Mouse (Mus musculus) heart, embryonic 10.5 days (tissue): ENCODE data around the gene Alpk1. TPM values are rescaled to one million over a fixed set of nuclear protein-coding genes. Genes with fewer than 3 reads are reported as not detected.

ENCODE experiments used
- DNase-seq: peaks from one replicate; pipeline ENCODE4 v3.0.0-alpha.2; 2017; ENCODE audit warnings: low spot score
- H3K27ac ChIP-seq: fragments of 300-500 bp; sonication (generic); 2 replicates; pipeline ENCODE4 v1.5.1; 2016; ENCODE audit warnings: mild to moderate bottlenecking
- H3K27me3 ChIP-seq: fragments of 300-500 bp; sonication (generic); 2 replicates; pipeline ENCODE4 v1.6.1; 2016; ENCODE audit warnings: mild to moderate bottlenecking; ENCODE audit not compliant: poor library complexity, insufficient read depth, severe bottlenecking
- H3K36me3 ChIP-seq: fragments of 300-500 bp; sonication (generic); 2 replicates; pipeline ENCODE4 v1.6.1; 2016; ENCODE audit warnings: mild to moderate bottlenecking, moderate library complexity
- H3K4me1 ChIP-seq: fragments of 300-500 bp; sonication (generic); 2 replicates; pipeline ENCODE4 v1.6.1; 2016; ENCODE audit warnings: mild to moderate bottlenecking
- H3K4me3 ChIP-seq: fragments of 300-500 bp; sonication (generic); 2 replicates; pipeline ENCODE4 v1.5.1; 2016; ENCODE audit warnings: mild to moderate bottlenecking, moderate library complexity
- H3K9me3 ChIP-seq: fragments of 300-500 bp; sonication (generic); 2 replicates; pipeline ENCODE4 v1.6.1; 2016; ENCODE audit warnings: mild to moderate bottlenecking, moderate library complexity
- WGBS: fragments of 180-500 bp; shearing (Covaris S2); methylation state at CpG from one replicate; pipeline ENCODE4 v1.1.7; 2016; 5-methylcytosine and 5-hydroxymethylcytosine counted together
- polyA plus RNA-seq: library from polyadenylated mRNA; unstranded; fragments of >200 nt; fragmentation: Nextera tagmentation; extraction: Ambion mirVana; gene quantifications from 2 replicates; pipeline ENCODE4 v1.2.1, GENCODE M21; 2016

Alpk1 gene
- polyA plus RNA-seq, 1 experiment from 2014 or later = 0.92 TPM

GRCm38 (mm10) chr3:127749266-127749665 lies 31.1 kb downstream of the Alpk1 start:
- no peaks in the 10 kb centered on the region for H3K9me3 ChIP-seq
- H3K36me3 ChIP-seq = no peaks in the 10 kb centered on the region
- H3K4me3 ChIP-seq = peak overlapping the region; percentile 40; the same call in 1 of the 2 replicates
- WGBS = 32% methylated on average over 9 of the region's 9 CpGs
- DNase-seq = no peak
- peaks cover 9% of the 10 kb centered on the region for H3K4me1 ChIP-seq
- H3K27me3 ChIP-seq = peaks cover 67% of the 10 kb centered on the region
- no peak overlapping the region for H3K27ac ChIP-seq

- H3K4me3 ChIP-seq = no peak overlapping the region
- peaks cover 61% of the 10 kb centered on the region for H3K27me3 ChIP-seq
- no peak for DNase-seq
- H3K4me1 ChIP-seq = peaks cover 9% of the 10 kb centered on the region
- no peaks in the 10 kb centered on the region for H3K9me3 ChIP-seq
- no peak overlapping the region for H3K27ac ChIP-seq
- no peaks in the 10 kb centered on the region for H3K36me3 ChIP-seq
- 69% methylated on average over 4 of the region's 4 CpGs for WGBS
Measured at GRCm38 (mm10) chr3:127748644-127749043, 31.7 kb downstream of the Alpk1 start.

- WGBS = 15% methylated on average over 16 of the region's 16 CpGs
- Histone ChIP-seq H3K4me1 (peaks cover 9% of the 10 kb centered on the region), H3K27ac (no peak overlapping the region), H3K9me3 (0 out of 2 replicates have a peak, but pooled peaks cover 2% of the 10 kb centered on the region), H3K4me3 (no peak overlapping the region), H3K36me3 (no peaks in the 10 kb centered on the region), H3K27me3 (peaks cover 56% of the 10 kb centered on the region)
- no peak for DNase-seq
Measured at GRCm38 (mm10) chr3:127745911-127746640, 34.3 kb downstream of the Alpk1 start.

GRCm38 (mm10) chr3:127745504-127745903 lies 34.8 kb downstream of the Alpk1 start:
- WGBS = 30% methylated on average over 6 of the region's 6 CpGs
- H3K36me3 ChIP-seq = no peaks in the 10 kb centered on the region
- H3K27ac ChIP-seq = no peak overlapping the region
- no peak overlapping the region for H3K4me3 ChIP-seq
- H3K9me3 ChIP-seq = 0 out of 2 replicates have a peak, but pooled peaks cover 2% of the 10 kb centered on the region
- peaks cover 51% of the 10 kb centered on the region for H3K27me3 ChIP-seq
- peaks cover 9% of the 10 kb centered on the region for H3K4me1 ChIP-seq
- DNase-seq = no peak

- Histone ChIP-seq H3K4me3 (no peak overlapping the region), H3K27ac (no peak overlapping the region), H3K4me1 (no peaks in the 10 kb centered on the region), H3K36me3 (no peaks in the 10 kb centered on the region), H3K27me3 (peaks cover 36% of the 10 kb centered on the region), H3K9me3 (0 out of 2 replicates have a peak, but pooled peaks cover 2% of the 10 kb centered on the region)
- DNase-seq = no peak
- 74% methylated on average over 14 of the region's 14 CpGs for WGBS
Measured at GRCm38 (mm10) chr3:127743614-127744365, 36.5 kb downstream of the Alpk1 start.

GRCm38 (mm10) chr3:127741473-127741872 lies 38.9 kb downstream of the Alpk1 start:
- DNase-seq = peak; percentile 59
- Histone ChIP-seq H3K27ac (no peak overlapping the region), H3K9me3 (0 out of 2 replicates have a peak, but pooled peaks cover 2% of the 10 kb centered on the region), H3K4me1 (no peaks in the 10 kb centered on the region), H3K36me3 (no peaks in the 10 kb centered on the region), H3K27me3 (peaks cover 15% of the 10 kb centered on the region), H3K4me3 (no peak overlapping the region)
- WGBS = 87% methylated on average over 3 of the region's 3 CpGs

- H3K9me3 ChIP-seq = 0 out of 2 replicates have a peak, but pooled peaks cover 2% of the 10 kb centered on the region
- no peaks in the 10 kb centered on the region for H3K36me3 ChIP-seq
- 85% methylated on average over 5 of the region's 5 CpGs for WGBS
- 0 out of 2 replicates have a peak, but pooled peaks cover under 1% of the 10 kb centered on the region for H3K27me3 ChIP-seq
- no peak overlapping the region for H3K4me3 ChIP-seq
- H3K4me1 ChIP-seq = no peaks in the 10 kb centered on the region
- no peak for DNase-seq
- no peak overlapping the region for H3K27ac ChIP-seq
Measured at GRCm38 (mm10) chr3:127737876-127738275, 42.5 kb downstream of the Alpk1 start.

GRCm38 (mm10) chr3:127735395-127735794 lies 44.9 kb downstream of the Alpk1 start:
- no peak overlapping the region for H3K4me3 ChIP-seq
- no peak overlapping the region for H3K27ac ChIP-seq
- H3K27me3 ChIP-seq = 0 out of 2 replicates have a peak, but pooled peaks cover 4% of the 10 kb centered on the region
- H3K4me1 ChIP-seq = no peaks in the 10 kb centered on the region
- no peaks in the 10 kb centered on the region for H3K36me3 ChIP-seq
- H3K9me3 ChIP-seq = no peaks in the 10 kb centered on the region
- DNase-seq = no peak
- 80% methylated on average over 3 of the region's 3 CpGs for WGBS

GRCm38 (mm10) chr3:127729513-127730137 lies 50.7 kb downstream of the Alpk1 start:
- Histone ChIP-seq H3K27me3 (0 out of 2 replicates have a peak, but pooled peaks cover 14% of the 10 kb centered on the region), H3K36me3 (no peaks in the 10 kb centered on the region), H3K9me3 (no peaks in the 10 kb centered on the region), H3K27ac (no peak overlapping the region), H3K4me3 (no peak overlapping the region), H3K4me1 (peaks cover 1% of the 10 kb centered on the region; the same call in 1 of the 2 replicates)
- DNase-seq = no peak
- 85% methylated on average over 14 of the region's 14 CpGs for WGBS

- DNase-seq = no peak
- no peaks in the 10 kb centered on the region for H3K9me3 ChIP-seq
- H3K4me3 ChIP-seq = no peak overlapping the region
- H3K36me3 ChIP-seq = no peaks in the 10 kb centered on the region
- H3K27ac ChIP-seq = no peak overlapping the region
- H3K27me3 ChIP-seq = 0 out of 2 replicates have a peak, but pooled peaks cover 14% of the 10 kb centered on the region
- H3K4me1 ChIP-seq = peaks cover 8% of the 10 kb centered on the region
- 84% methylated on average over 17 of the region's 17 CpGs for WGBS
Measured at GRCm38 (mm10) chr3:127728851-127729512, 51.3 kb downstream of the Alpk1 start.

GRCm38 (mm10) chr3:127728046-127728445 lies 52.3 kb downstream of the Alpk1 start:
- no peak for DNase-seq
- Histone ChIP-seq H3K27ac (no peak overlapping the region), H3K36me3 (no peaks in the 10 kb centered on the region), H3K4me3 (no peak overlapping the region), H3K4me1 (peaks cover 8% of the 10 kb centered on the region), H3K27me3 (0 out of 2 replicates have a peak, but pooled peaks cover 14% of the 10 kb centered on the region), H3K9me3 (no peaks in the 10 kb centered on the region)
- WGBS = 66% methylated on average over 9 of the region's 9 CpGs

- no peaks in the 10 kb centered on the region for H3K27me3 ChIP-seq
- peaks cover 10% of the 10 kb centered on the region for H3K4me1 ChIP-seq
- 75% methylated on average over 4 of the region's 4 CpGs for WGBS
- no peak overlapping the region for H3K4me3 ChIP-seq
- DNase-seq = no peak
- no peak overlapping the region for H3K27ac ChIP-seq
- H3K9me3 ChIP-seq = no peaks in the 10 kb centered on the region
- H3K36me3 ChIP-seq = no peaks in the 10 kb centered on the region
Measured at GRCm38 (mm10) chr3:127720948-127721347, 59.4 kb downstream of the Alpk1 start.
